ENCODE assay signal across 15 mouse cellular contexts in genomic region chr9:80216786-80217501, GRCm38 (mm10). TPM values are rescaled to one million over a fixed set of nuclear protein-coding genes. Genes with fewer than 3 reads are reported as not detected.
DNase-seq lines count a peak whose midpoint lies in the region; ATAC-seq and TF ChIP-seq lines count a peak whose summit lies in the region.
"Had no signal": no experiment of that assay in that cellular context is flagged by ENCODE, and none has a peak within 500 bp of the region (broad histone marks: within the 10 kb centered on the region; RNA-seq: fewer than 3 reads in every experiment).

No protein-coding gene starts in this region.

- no peak overlapping the region for H3K4me3 ChIP-seq in heart, postnatal 0 days (ENCODE audit: low read depth, low read length)
- no peak overlapping the region for H3K4me3 ChIP-seq in heart, embryonic 11.5 days (ENCODE audit: low read depth, low read length)
- no peak overlapping the region for H3K4me3 ChIP-seq in layer of hippocampus, adult 2 months
- no peak overlapping the region for H3K4me3 ChIP-seq in embryonic facial prominence, embryonic 15.5 days (replicated peaks)
- no peak overlapping the region for H3K4me3 ChIP-seq in neural tube, embryonic 14.5 days (ENCODE audit: low read depth, low read length)
- H3K4me3 ChIP-seq: heart, embryonic 10.5 days; neural tube, embryonic 12.5 days; stomach, embryonic 15.5 days had no signal

- no peak for TF ChIP-seq EP300 in heart, postnatal 0 days (IDR thresholded peaks at IDR 0.05; ENCODE audit: low read depth)

- no peak for ATAC-seq in heart, postnatal 0 days (ENCODE audit: insufficient read depth, low read depth)
- ATAC-seq in heart, embryonic 11.5 days (replicated peaks; ENCODE audit: insufficient number of reproducible peaks, low FRiP score, low TSS enrichment), result no peak
- 0 out of 2 replicates have a peak, but pooled peaks have one; percentile 15 for ATAC-seq in embryonic facial prominence, embryonic 15.5 days (ENCODE audit: insufficient number of reproducible peaks, low FRiP score, low TSS enrichment, low read depth)
- ATAC-seq in neural tube, embryonic 14.5 days (ENCODE audit: low read depth), result peak; percentile 38; the same call in 1 of the 2 replicates
- ATAC-seq: intestine, postnatal 0 days; liver, postnatal 0 days had no signal

- no peak overlapping the region for H3K9ac ChIP-seq in heart, postnatal 0 days (replicated peaks; ENCODE audit: low read depth, low read length)
- no peak overlapping the region for H3K9ac ChIP-seq in heart, embryonic 11.5 days (ENCODE audit: low read depth, low read length)
- no peak overlapping the region for H3K9ac ChIP-seq in embryonic facial prominence, embryonic 15.5 days
- H3K9ac ChIP-seq in neural tube, embryonic 14.5 days (replicated peaks; ENCODE audit: low read depth, low read length), result no peak overlapping the region
- H3K9ac ChIP-seq: liver, postnatal 0 days; neural tube, embryonic 12.5 days; stomach, embryonic 15.5 days had no signal

- peaks cover 15% of the 10 kb centered on the region for H3K4me1 ChIP-seq in heart, postnatal 0 days (ENCODE audit: control insufficient read depth, insufficient read depth)
- H3K4me1 ChIP-seq in heart, embryonic 11.5 days (ENCODE audit: control insufficient read depth, insufficient read depth, low read length), result peaks cover 9% of the 10 kb centered on the region; the same call in 1 of the 2 replicates
- H3K4me1 ChIP-seq in embryonic facial prominence, embryonic 15.5 days, result peaks cover 9% of the 10 kb centered on the region; the same call in 1 of the 2 replicates
- H3K4me1 ChIP-seq in neural tube, embryonic 14.5 days (ENCODE audit: control insufficient read depth, insufficient read depth, low read length), result peaks cover 3% of the 10 kb centered on the region; the same call in 1 of the 2 replicates
- H3K4me1 ChIP-seq: neural tube, embryonic 12.5 days; stomach, embryonic 15.5 days had no signal

- 0 out of 2 replicates have a peak, but pooled peaks cover 9% of the 10 kb centered on the region for H3K36me3 ChIP-seq in heart, postnatal 0 days (replicated peaks; ENCODE audit: control insufficient read depth, insufficient read depth, low read length)
- no peaks in the 10 kb centered on the region for H3K36me3 ChIP-seq in heart, embryonic 11.5 days (ENCODE audit: control insufficient read depth, insufficient read depth, low read length)
- H3K36me3 ChIP-seq in embryonic facial prominence, embryonic 15.5 days, result no peaks in the 10 kb centered on the region
- no peaks in the 10 kb centered on the region for H3K36me3 ChIP-seq in neural tube, embryonic 14.5 days (ENCODE audit: control insufficient read depth, insufficient read depth, low read length)
- H3K36me3 ChIP-seq: heart, embryonic 10.5 days; neural tube, embryonic 12.5 days; stomach, embryonic 15.5 days had no signal

- H3K27me3 ChIP-seq in heart, postnatal 0 days (ENCODE audit: control insufficient read depth, insufficient read depth, low read length), result no peaks in the 10 kb centered on the region
- no peaks in the 10 kb centered on the region for H3K27me3 ChIP-seq in heart, embryonic 11.5 days (ENCODE audit: control insufficient read depth, insufficient read depth, low read length)
- H3K27me3 ChIP-seq in embryonic facial prominence, embryonic 15.5 days, result no peaks in the 10 kb centered on the region
- H3K27me3 ChIP-seq in neural tube, embryonic 14.5 days (ENCODE audit: control insufficient read depth, insufficient read depth, low read length), result no peaks in the 10 kb centered on the region
- H3K27me3 ChIP-seq: neural tube, embryonic 12.5 days; stomach, embryonic 15.5 days had no signal

- H3K4me2 ChIP-seq in heart, postnatal 0 days (ENCODE audit: low read depth, low read length), result 0 out of 2 replicates have a peak overlapping the region, but pooled peaks have one; percentile 1
- H3K4me2 ChIP-seq in heart, embryonic 11.5 days, result no peak overlapping the region
- no peak overlapping the region for H3K4me2 ChIP-seq in embryonic facial prominence, embryonic 15.5 days (replicated peaks)
- H3K4me2 ChIP-seq in neural tube, embryonic 14.5 days (ENCODE audit: low read depth, low read length), result no peak overlapping the region
- H3K4me2 ChIP-seq: neural tube, embryonic 12.5 days; stomach, embryonic 15.5 days had no signal

- no peak overlapping the region for H3K27ac ChIP-seq in heart, postnatal 0 days (ENCODE audit: low read depth)
- H3K27ac ChIP-seq in heart, embryonic 11.5 days (ENCODE audit: low read depth, low read length), result no peak overlapping the region
- H3K27ac ChIP-seq in layer of hippocampus, adult 2 months, result peak overlapping the region; percentile 44; the same call in 1 of the 2 replicates
- H3K27ac ChIP-seq in embryonic facial prominence, embryonic 15.5 days (replicated peaks), result 0 out of 2 replicates have a peak overlapping the region, but pooled peaks have one; percentile 22
- H3K27ac ChIP-seq in neural tube, embryonic 14.5 days (ENCODE audit: low read depth, low read length), result no peak overlapping the region
- H3K27ac ChIP-seq: heart, embryonic 10.5 days; neural tube, embryonic 12.5 days; stomach, embryonic 15.5 days had no signal

- no peaks in the 10 kb centered on the region for H3K9me3 ChIP-seq in heart, postnatal 0 days (replicated peaks; ENCODE audit: control insufficient read depth, low read length)
- H3K9me3 ChIP-seq in heart, embryonic 11.5 days (replicated peaks; ENCODE audit: control insufficient read depth, low read length), result no peaks in the 10 kb centered on the region
- no peaks in the 10 kb centered on the region for H3K9me3 ChIP-seq in embryonic facial prominence, embryonic 15.5 days (replicated peaks)
- no peaks in the 10 kb centered on the region for H3K9me3 ChIP-seq in neural tube, embryonic 14.5 days (ENCODE audit: control insufficient read depth, low read length)
- H3K9me3 ChIP-seq: heart, embryonic 10.5 days; neural tube, embryonic 12.5 days; stomach, embryonic 15.5 days had no signal

- no peak for TF ChIP-seq CTCF in heart, postnatal 0 days (IDR thresholded peaks at IDR 0.05; ENCODE audit: low read depth)
- TF ChIP-seq CTCF in layer of hippocampus, adult 2 months (conservative IDR thresholded peaks at IDR 0.05), result no peak

- WGBS in heart, postnatal 0 days, result 55% methylated on average over 16 of the region's 16 CpGs
- WGBS in heart, embryonic 11.5 days (ENCODE audit: insufficient replicate concordance), result 73% methylated on average over 16 of the region's 16 CpGs
- WGBS in embryonic facial prominence, embryonic 15.5 days, result 59% methylated on average over 16 of the region's 16 CpGs
- WGBS in neural tube, embryonic 14.5 days, result 59% methylated on average over 16 of the region's 16 CpGs

- DNase-seq in heart, postnatal 0 days (ENCODE audit: low spot score), result no peak
- no peak for DNase-seq in layer of hippocampus, adult 2 months (ENCODE audit: low spot score in 2 of 2)
- no peak for DNase-seq in layer of hippocampus, postnatal 36 days
- DNase-seq in cerebellum, postnatal 25 days, result no peak
- DNase-seq: cerebellum, adult 9-10 months; liver, postnatal 0 days; lung, postnatal 36 days; midbrain, embryonic 14.5 days had no signal

RNA-seq across cellular contexts. Expression of gene Myo6, which starts 52.1 kb away (rescaled TPM):
- 7.6 and 13.2 TPM in 2 replicates for total RNA-seq in heart, postnatal 0 days (2014; rRNA removed; ENCODE audit: low replicate concordance)
- polyA plus RNA-seq in heart, postnatal 0 days (2015; fragmentation: Nextera tagmentation; extraction: Ambion mirVana), result 7.1 and 7.6 TPM in 2 replicates
- polyA plus RNA-seq in heart, embryonic 11.5 days (2014; fragmentation: Nextera tagmentation; extraction: Ambion mirVana), result 13.9 and 14.1 TPM in 2 replicates
- total RNA-seq in layer of hippocampus, adult 2 months (2021), result 10 to 100 TPM; 82.0 to 83.8 TPM
- total RNA-seq in layer of hippocampus, postnatal 36 days (2021), result 10 to 100 TPM; 77.8 to 82.3 TPM
- 23.3 and 24.7 TPM in 2 replicates for polyA plus RNA-seq in embryonic facial prominence, embryonic 15.5 days (2015; fragmentation: Nextera tagmentation; extraction: Ambion mirVana)
- 26.0 and 27.2 TPM in 2 replicates for polyA plus RNA-seq in neural tube, embryonic 14.5 days (2014; fragmentation: Nextera tagmentation; extraction: Ambion mirVana)

Comparison
In these comparisons a context has a peak if more than half of its experiments do, and no peak if none do; other contexts are left out.
1. ATAC-seq: peak in embryonic facial prominence, embryonic 15.5 days (single experiment) and neural tube, embryonic 14.5 days (single experiment); none in heart, postnatal 0 days (single experiment) and heart, embryonic 11.5 days (single experiment).
2. H3K27ac ChIP-seq: peak in layer of hippocampus, adult 2 months (single experiment) and embryonic facial prominence, embryonic 15.5 days (single experiment); none in heart, postnatal 0 days (single experiment), heart, embryonic 11.5 days (single experiment) and neural tube, embryonic 14.5 days (single experiment).